Mouse (Mus musculus) limb, embryonic 11.5 days (tissue): ENCODE data around the gene Gm49353. TPM values are rescaled to one million over a fixed set of nuclear protein-coding genes. Genes with fewer than 3 reads are reported as not detected.

ENCODE experiments used
- ATAC-seq: fragments of 200-750 bp; cut with Nextera tagmentation; 2 replicates; pipeline ENCODE4 v1.8.0; 2017; ENCODE audit warnings: low read depth; ENCODE audit not compliant: insufficient number of reproducible peaks, low FRiP score, low TSS enrichment
- DNase-seq: peaks from one replicate; pipeline ENCODE4 v3.0.0-alpha.2; 2015; ENCODE audit warnings: low spot score
- H3K27ac ChIP-seq: fragments of 300-500 bp; sonication (generic); replicated peaks from 2 replicates; pipeline ENCODE4 v1.5.1; 2014; ENCODE audit warnings: low read depth, mild to moderate bottlenecking, low read length
- H3K27me3 ChIP-seq: fragments of 300-500 bp; sonication (generic); 2 replicates; pipeline ENCODE4 v1.6.1; 2014; ENCODE audit warnings: mild to moderate bottlenecking, low read length, mixed read lengths; ENCODE audit not compliant: control insufficient read depth, insufficient read depth
- H3K36me3 ChIP-seq: fragments of 300-500 bp; sonication (generic); 2 replicates; pipeline ENCODE4 v1.6.1; 2014; ENCODE audit warnings: mild to moderate bottlenecking, low read length, moderate library complexity, mixed read lengths; ENCODE audit not compliant: control insufficient read depth, insufficient read depth
- H3K4me1 ChIP-seq: fragments of 300-500 bp; sonication (generic); 2 replicates; pipeline ENCODE4 v1.6.1; 2014; ENCODE audit warnings: low read length, mixed read lengths; ENCODE audit not compliant: control insufficient read depth, insufficient read depth
- H3K4me2 ChIP-seq: fragments of 300-500 bp; sonication (generic); 2 replicates; pipeline ENCODE4 v1.6.1; 2014; ENCODE audit warnings: low read depth, mild to moderate bottlenecking, moderate library complexity; ENCODE audit not compliant: severe bottlenecking
- H3K4me3 ChIP-seq: fragments of 300-500 bp; sonication (generic); 2 replicates; pipeline ENCODE4 v1.5.1; 2014; ENCODE audit warnings: low read depth, low read length
- H3K9ac ChIP-seq: fragments of 300-500 bp; sonication (generic); 2 replicates; pipeline ENCODE4 v1.6.1; 2014; ENCODE audit warnings: mild to moderate bottlenecking, low read length
- H3K9me3 ChIP-seq: fragments of 300-500 bp; sonication (generic); 2 replicates; pipeline ENCODE4 v1.6.1; 2016; ENCODE audit warnings: low read length; ENCODE audit not compliant: control insufficient read depth
- WGBS: fragments of 180-500 bp; shearing (Covaris S2); extraction: QIAGEN DNeasy Blood & Tissue Kit; methylation state at CpG from one replicate; pipeline ENCODE4 v1.1.7; 2014; 5-methylcytosine and 5-hydroxymethylcytosine counted together
- polyA plus RNA-seq: library from polyadenylated mRNA; unstranded; fragments of >200 nt; fragmentation: Nextera tagmentation; extraction: Ambion mirVana; gene quantifications from 2 replicates; pipeline ENCODE4 v1.2.1, GENCODE M21; 2014

Gm49353 gene
- polyA plus RNA-seq, 1 experiment from 2014 or later = not detected

DNA sequence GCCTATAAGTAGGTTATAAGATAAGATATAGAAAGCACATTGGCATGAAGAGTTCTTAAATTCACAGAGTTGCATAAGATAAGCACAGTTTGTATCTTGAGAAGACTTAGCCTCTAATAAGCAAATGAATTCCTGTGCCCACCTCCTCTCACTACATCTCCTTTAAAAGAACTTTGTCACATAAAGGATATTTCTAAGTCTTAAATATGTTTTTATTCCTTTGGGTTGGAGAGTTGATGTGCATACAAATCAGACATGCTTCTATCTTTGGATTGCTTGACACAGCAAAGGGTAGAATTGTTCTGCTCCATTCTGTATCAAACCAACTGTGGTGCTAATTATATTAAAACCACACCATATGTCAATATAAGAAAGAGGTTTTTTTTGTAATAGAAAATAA lies 5.0 kb upstream of the Gm49353 start:
- Histone ChIP-seq H3K4me2 (no peak overlapping the region), H3K36me3 (no peaks in the 10 kb centered on the region), H3K4me1 (no peaks in the 10 kb centered on the region), H3K9me3 (no peaks in the 10 kb centered on the region), H3K27ac (no peak overlapping the region), H3K4me3 (no peak overlapping the region), H3K27me3 (no peaks in the 10 kb centered on the region), H3K9ac (no peak overlapping the region)
- ATAC-seq = no peak
- no peak for DNase-seq

DNA sequence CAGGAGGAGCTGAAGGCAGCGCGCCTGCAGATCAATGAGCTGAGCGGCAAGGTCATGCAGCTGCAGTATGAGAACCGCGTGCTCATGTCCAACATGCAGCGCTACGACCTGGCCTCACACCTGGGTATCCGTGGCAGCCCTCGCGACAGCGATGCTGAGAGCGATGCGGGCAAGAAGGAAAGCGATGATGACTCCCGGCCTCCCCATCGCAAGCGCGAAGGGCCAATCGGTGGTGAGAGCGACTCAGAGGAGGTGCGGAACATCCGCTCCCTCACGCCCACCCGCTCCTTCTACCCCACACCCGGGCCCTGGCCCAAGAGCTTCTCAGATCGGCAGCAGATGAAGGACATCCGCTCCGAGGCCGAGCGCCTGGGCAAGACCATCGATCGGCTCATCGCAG lies 1.9 kb upstream of the Gm49353 start:
- Histone ChIP-seq H3K4me1 (no peaks in the 10 kb centered on the region), H3K4me2 (no peak overlapping the region), H3K27ac (no peak overlapping the region), H3K4me3 (no peak overlapping the region), H3K9ac (no peak overlapping the region), H3K27me3 (no peaks in the 10 kb centered on the region), H3K9me3 (no peaks in the 10 kb centered on the region), H3K36me3 (no peaks in the 10 kb centered on the region)
- 96% methylated on average over 33 of the region's 33 CpGs for WGBS
- DNase-seq (no peak), ATAC-seq (no peak)

DNA sequence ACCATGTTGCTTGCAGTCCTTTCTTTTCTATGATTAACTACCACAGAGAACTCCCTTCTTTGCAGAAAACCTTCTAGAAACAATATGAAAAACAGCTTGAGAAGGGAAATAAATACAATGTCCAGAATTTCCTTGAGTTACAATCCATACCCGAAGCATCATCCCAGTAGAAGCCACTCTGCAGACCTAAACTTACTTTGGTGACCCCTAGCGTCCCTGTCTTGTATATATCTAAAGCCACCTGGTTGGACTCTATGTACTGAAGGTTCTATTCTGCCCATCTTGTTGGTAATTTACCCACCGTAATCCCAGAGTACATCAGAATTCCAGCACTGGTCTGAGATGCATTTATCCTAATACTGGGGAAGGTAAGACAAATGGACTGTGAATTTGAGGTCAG lies 1.1 kb downstream of the Gm49353 start:
- DNase-seq = no peak
- H3K4me2 ChIP-seq = no peak overlapping the region
- no peaks in the 10 kb centered on the region for H3K9me3 ChIP-seq
- no peak overlapping the region for H3K27ac ChIP-seq
- H3K27me3 ChIP-seq = no peaks in the 10 kb centered on the region
- no peaks in the 10 kb centered on the region for H3K36me3 ChIP-seq
- H3K9ac ChIP-seq = no peak overlapping the region
- ATAC-seq = no peak
- H3K4me3 ChIP-seq = no peak overlapping the region
- WGBS = 75% methylated on average over 3 of the region's 3 CpGs
- H3K4me1 ChIP-seq = no peaks in the 10 kb centered on the region

- Histone ChIP-seq H3K27ac (no peak overlapping the region), H3K4me2 (no peak overlapping the region), H3K4me3 (no peak overlapping the region), H3K36me3 (no peaks in the 10 kb centered on the region), H3K4me1 (no peaks in the 10 kb centered on the region), H3K9me3 (no peaks in the 10 kb centered on the region), H3K9ac (no peak overlapping the region), H3K27me3 (no peaks in the 10 kb centered on the region)
- DNase-seq (no peak), ATAC-seq (no peak)
- 90% methylated on average over 1 of the region's 1 CpGs for WGBS
These were observed 1.9 kb downstream of the Gm49353 start for GRCm38 (mm10) chr10:29200609-29201008.

DNA sequence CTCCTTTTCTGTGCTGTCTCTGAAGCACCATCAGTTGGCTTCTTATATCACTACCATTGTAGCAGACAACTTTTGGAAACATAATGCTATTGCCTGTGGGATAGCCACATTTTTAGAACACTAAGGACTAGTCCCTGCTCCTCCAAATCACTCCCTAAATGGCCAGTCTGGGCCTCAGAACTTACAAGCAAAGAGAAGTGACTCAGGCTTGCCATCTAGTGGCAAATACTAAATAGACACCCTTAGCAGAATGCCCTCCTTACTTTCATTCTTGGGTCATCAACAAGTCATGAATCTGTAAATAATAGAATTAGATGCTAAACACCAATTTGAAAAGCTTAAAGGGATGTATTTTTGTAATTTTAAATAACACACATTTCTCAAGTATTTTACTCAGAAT lies 8.0 kb downstream of the Gm49353 start:
- Histone ChIP-seq H3K4me2 (no peak overlapping the region), H3K27ac (no peak overlapping the region), H3K4me3 (no peak overlapping the region), H3K4me1 (no peaks in the 10 kb centered on the region), H3K36me3 (no peaks in the 10 kb centered on the region), H3K27me3 (no peaks in the 10 kb centered on the region), H3K9me3 (no peaks in the 10 kb centered on the region), H3K9ac (no peak overlapping the region)
- ATAC-seq = no peak
- DNase-seq = peak; percentile 32

- Histone ChIP-seq H3K9ac (no peak overlapping the region), H3K27ac (no peak overlapping the region), H3K9me3 (no peaks in the 10 kb centered on the region), H3K4me3 (no peak overlapping the region), H3K4me1 (no peaks in the 10 kb centered on the region), H3K27me3 (no peaks in the 10 kb centered on the region), H3K4me2 (no peak overlapping the region), H3K36me3 (no peaks in the 10 kb centered on the region)
- DNase-seq (no peak), ATAC-seq (no peak)
- WGBS = 49% methylated on average over 3 of the region's 3 CpGs
These were observed 10.0 kb downstream of the Gm49353 start for GRCm38 (mm10) chr10:29208735-29209134.

DNA sequence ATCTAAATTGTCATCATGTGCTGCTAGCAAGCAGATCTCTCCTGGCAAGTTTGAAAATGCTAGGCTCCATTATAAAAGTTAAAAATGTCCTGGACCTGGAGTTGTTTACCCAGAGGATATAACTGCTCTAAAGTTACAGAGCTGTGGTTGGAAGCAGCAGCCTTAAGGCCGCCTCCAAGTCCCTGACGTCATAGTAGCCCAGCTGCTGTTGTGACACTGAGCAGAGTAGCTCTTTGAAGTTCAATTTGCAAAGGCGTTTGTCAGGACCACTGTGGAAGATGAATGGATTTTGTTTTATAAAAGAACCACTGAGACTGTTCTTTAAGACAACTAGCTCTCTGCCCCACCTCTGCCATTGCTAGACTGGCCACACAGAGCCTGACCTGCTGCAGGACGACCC lies 12.7 kb downstream of the Gm49353 start, which contains the start of gene 9330159F19Rik:
TSS of gene 9330159F19Rik (plus strand) at position 154 of the 400 bp plus-strand sequence.
- H3K27ac ChIP-seq = no peak within 1 kb of the TSS
- no peak within 1 kb of the TSS for H3K4me3 ChIP-seq
- H3K4me1 ChIP-seq = no peaks in the 10 kb centered on the region
- DNase-seq (peak; percentile 69), ATAC-seq (peak; percentile 89)
- WGBS = 10% methylated on average over 4 of the region's 4 CpGs
- H3K4me2 ChIP-seq = no peak within 1 kb of the TSS
- H3K27me3 ChIP-seq = no peaks in the 10 kb centered on the region
- H3K9ac ChIP-seq = no peak within 1 kb of the TSS
- no peaks in the 10 kb centered on the region for H3K9me3 ChIP-seq
- H3K36me3 ChIP-seq = no peaks in the 10 kb centered on the region

- Histone ChIP-seq H3K36me3 (no peaks in the 10 kb centered on the region), H3K9ac (no peak overlapping the region), H3K4me3 (no peak overlapping the region), H3K27me3 (no peaks in the 10 kb centered on the region), H3K27ac (no peak overlapping the region), H3K4me1 (no peaks in the 10 kb centered on the region), H3K4me2 (no peak overlapping the region), H3K9me3 (no peaks in the 10 kb centered on the region)
- DNase-seq (no peak), ATAC-seq (no peak)
- 52% methylated on average over 3 of the region's 3 CpGs for WGBS
These were observed 14.9 kb downstream of the Gm49353 start for GRCm38 (mm10) chr10:29213534-29214100.

- no peak overlapping the region for H3K4me3 ChIP-seq
- no peak for DNase-seq
- no peaks in the 10 kb centered on the region for H3K36me3 ChIP-seq
- H3K9ac ChIP-seq = no peak overlapping the region
- no peak overlapping the region for H3K27ac ChIP-seq
- WGBS = 94% methylated on average over 1 of the region's 1 CpGs
- no peaks in the 10 kb centered on the region for H3K27me3 ChIP-seq
- no peak for ATAC-seq
- H3K4me2 ChIP-seq = no peak overlapping the region
- H3K9me3 ChIP-seq = no peaks in the 10 kb centered on the region
- H3K4me1 ChIP-seq = no peaks in the 10 kb centered on the region
These were observed 18.2 kb downstream of the Gm49353 start for GRCm38 (mm10) chr10:29216957-29217356.
